11 mouse cellular contexts compared by ENCODE assay signal in genomic region chr2:71866565-71866964, GRCm38 (mm10). TPM values are rescaled to one million over a fixed set of nuclear protein-coding genes. Genes with fewer than 3 reads are reported as not detected.
DNase-seq lines count a peak whose midpoint lies in the region; ATAC-seq and TF ChIP-seq lines count a peak whose summit lies in the region.
"Had no signal": no experiment of that assay in that cellular context is flagged by ENCODE, and none has a peak within 500 bp of the region (broad histone marks: within the 10 kb centered on the region; RNA-seq: fewer than 3 reads in every experiment).

No protein-coding gene starts in this region.

- H3K36me3 ChIP-seq in intestine, embryonic 16.5 days (ENCODE audit: control insufficient read depth, insufficient read depth, low read length): no peaks in the 10 kb centered on the region
- no peaks in the 10 kb centered on the region for H3K36me3 ChIP-seq in intestine, embryonic 15.5 days
- H3K36me3 ChIP-seq in ES-E14 (ENCODE audit: control insufficient read depth, insufficient read depth, low read length, poor library complexity, severe bottlenecking): no peaks in the 10 kb centered on the region
- H3K36me3 ChIP-seq in liver, postnatal 0 days (replicated peaks; ENCODE audit: insufficient read depth, low read length): no peaks in the 10 kb centered on the region
- no peaks in the 10 kb centered on the region for H3K36me3 ChIP-seq in forebrain, embryonic 12.5 days (replicated peaks)

- H3K27me3 ChIP-seq in intestine, embryonic 16.5 days (replicated peaks; ENCODE audit: control insufficient read depth, insufficient read depth, low read length): no peaks in the 10 kb centered on the region
- no peaks in the 10 kb centered on the region for H3K27me3 ChIP-seq in intestine, embryonic 15.5 days (replicated peaks)
- no peaks in the 10 kb centered on the region for H3K27me3 ChIP-seq in liver, postnatal 0 days (ENCODE audit: insufficient read depth, low read length)
- H3K27me3 ChIP-seq in forebrain, embryonic 12.5 days: no peaks in the 10 kb centered on the region

- no peak for TF ChIP-seq CTCF in liver, postnatal 0 days (IDR thresholded peaks at IDR 0.05; ENCODE audit: low read depth)

- 0 out of 2 replicates have a peak, but pooled peaks cover 6% of the 10 kb centered on the region for H3K4me1 ChIP-seq in intestine, embryonic 16.5 days (ENCODE audit: control insufficient read depth, insufficient read depth, low read length)
- H3K4me1 ChIP-seq in intestine, embryonic 15.5 days (replicated peaks): 0 out of 2 replicates have a peak, but pooled peaks cover 3% of the 10 kb centered on the region
- H3K4me1 ChIP-seq in ES-E14 (ENCODE audit: control insufficient read depth in 2 of 2, insufficient read depth in 2 of 2, low read length in 2 of 2, poor library complexity in 1 of 2): peaks cover 18 to 24% of the 10 kb centered on the region in 2 experiments
- peaks cover 13% of the 10 kb centered on the region for H3K4me1 ChIP-seq in liver, postnatal 0 days (ENCODE audit: insufficient read depth)
- H3K4me1 ChIP-seq in forebrain, embryonic 12.5 days: no peaks in the 10 kb centered on the region

- no peak overlapping the region for H3K27ac ChIP-seq in intestine, embryonic 16.5 days (ENCODE audit: low read length)
- no peak overlapping the region for H3K27ac ChIP-seq in intestine, embryonic 15.5 days
- peak overlapping the region; percentile 95; the same call in 1 of the 2 replicates for H3K27ac ChIP-seq in ES-E14 (ENCODE audit: insufficient read depth, low read depth, low read length, poor library complexity, severe bottlenecking)
- peak overlapping the region; percentile 75 for H3K27ac ChIP-seq in liver, postnatal 0 days (ENCODE audit: low read depth)
- no peak overlapping the region for H3K27ac ChIP-seq in forebrain, embryonic 12.5 days

- in situ Hi-C loops in ES-E14 (cut with MboI; ENCODE audit: low sequenced_read_pairs in 2 of 2, unreplicated experiment in 2 of 2): no loop called here

- H3K9me3 ChIP-seq in intestine, embryonic 16.5 days (ENCODE audit: control insufficient read depth, low read length): no peaks in the 10 kb centered on the region
- H3K9me3 ChIP-seq in intestine, embryonic 15.5 days: no peaks in the 10 kb centered on the region
- H3K9me3 ChIP-seq in ES-E14 (ENCODE audit: control insufficient read depth, insufficient read depth, low read depth, low read length): no peaks in the 10 kb centered on the region
- H3K9me3 ChIP-seq in liver, postnatal 0 days (ENCODE audit: low read length): no peaks in the 10 kb centered on the region
- H3K9me3 ChIP-seq in forebrain, embryonic 12.5 days: no peaks in the 10 kb centered on the region

- WGBS in intestine, embryonic 16.5 days: 39% methylated on average over 1 of the region's 1 CpGs
- 45% methylated on average over 1 of the region's 1 CpGs for WGBS in intestine, embryonic 15.5 days
- WGBS in liver, postnatal 0 days (ENCODE audit: insufficient replicate concordance): 8% methylated on average over 1 of the region's 1 CpGs
- WGBS in forebrain, embryonic 12.5 days: 68% methylated on average over 1 of the region's 1 CpGs

- no peak overlapping the region for H3K9ac ChIP-seq in intestine, embryonic 16.5 days (ENCODE audit: low read depth, low read length)
- H3K9ac ChIP-seq in intestine, embryonic 15.5 days: no peak overlapping the region
- no peak overlapping the region for H3K9ac ChIP-seq in ES-E14 (ENCODE audit: insufficient read depth, low read depth, low read length, poor library complexity, severe bottlenecking)
- H3K9ac ChIP-seq in liver, postnatal 0 days (replicated peaks): no peak overlapping the region
- H3K9ac ChIP-seq in forebrain, embryonic 12.5 days: no peak overlapping the region

- no peak overlapping the region for H3K4me2 ChIP-seq in intestine, embryonic 16.5 days (ENCODE audit: low read depth, low read length)
- no peak overlapping the region for H3K4me2 ChIP-seq in intestine, embryonic 15.5 days (replicated peaks)
- H3K4me2 ChIP-seq in liver, postnatal 0 days (ENCODE audit: low read depth, low read length): no peak overlapping the region
- H3K4me2 ChIP-seq in forebrain, embryonic 12.5 days: no peak overlapping the region

- no peak for TF ChIP-seq EP300 in liver, postnatal 0 days (IDR thresholded peaks at IDR 0.05; ENCODE audit: low read depth)

- H3K4me3 ChIP-seq in intestine, embryonic 16.5 days (ENCODE audit: low read length): no peak overlapping the region
- H3K4me3 ChIP-seq in intestine, embryonic 15.5 days (replicated peaks): no peak overlapping the region
- H3K4me3 ChIP-seq in ES-E14 (ENCODE audit: insufficient read depth in 1 of 2, low read depth in 1 of 2, low read length in 2 of 2, poor library complexity in 1 of 2, severe bottlenecking in 1 of 2): no peak overlapping the region; a peak in 1 of 4 replicates
- no peak overlapping the region for H3K4me3 ChIP-seq in liver, postnatal 0 days (ENCODE audit: low read depth, low read length)
- H3K4me3 ChIP-seq in forebrain, embryonic 12.5 days (replicated peaks): no peak overlapping the region

- DNase-seq in 416B (ENCODE audit: low read depth): peak; percentile 50
- peak; percentile 82 for DNase-seq in ES-E14 (ENCODE audit: low read depth, low spot score)
- DNase-seq in liver, postnatal 0 days: no peak
- DNase-seq in right cerebral cortex, postnatal 10 days (ENCODE audit: low spot score in 2 of 2): no peak
- no peak for DNase-seq in layer of hippocampus, adult 18-20 months (ENCODE audit: low spot score in 2 of 2)
- DNase-seq: cerebellum, adult 11 months; gastrocnemius, postnatal 36 days; lung, adult 18-20 months had no signal

- 0 out of 2 replicates have a peak, but pooled peaks have one; percentile 47 for ATAC-seq in intestine, embryonic 16.5 days
- no peak for ATAC-seq in intestine, embryonic 15.5 days
- ATAC-seq in liver, postnatal 0 days: no peak
- ATAC-seq in forebrain, embryonic 12.5 days (ENCODE audit: low FRiP score): no peak

TF ChIP-seq in ES-E14, 5 proteins besides CTCF, POLR2A, EP300 and RAD21:
- TF ChIP-seq ZC3H11A (IDR thresholded peaks at IDR 0.05; ENCODE audit: borderline replicate concordance, low read depth, low read length): no peak
- 0 out of 2 replicates have a peak, but pooled peaks have one; percentile 3 for TF ChIP-seq ZNF384 (IDR thresholded peaks at IDR 0.05; ENCODE audit: low read depth, low read length)
- TF ChIP-seq HCFC1 (IDR thresholded peaks at IDR 0.05; ENCODE audit: borderline replicate concordance, insufficient read depth, low read length): no peak
- TF ChIP-seq CHD2 (IDR thresholded peaks at IDR 0.05; ENCODE audit: low read depth, low read length): 0 out of 2 replicates have a peak, but pooled peaks have one; percentile 56
- no peak for TF ChIP-seq MAFK (IDR thresholded peaks at IDR 0.05; ENCODE audit: insufficient read depth, low read depth, low read length)

RNA-seq across cellular contexts. Expression of gene Pdk1, which starts 6.5 kb away (rescaled TPM):
- polyA plus RNA-seq in intestine, embryonic 16.5 days (2015; fragmentation: Nextera tagmentation; extraction: Ambion mirVana): 62.7 and 65.5 TPM in 2 replicates
- polyA plus RNA-seq in intestine, embryonic 15.5 days (2015; fragmentation: Nextera tagmentation; extraction: Ambion mirVana): 66.8 and 78.3 TPM in 2 replicates
- 54.9 and 97.8 TPM in 2 replicates for total RNA-seq in ES-E14 (2012; rRNA removed)
- 24.5 and 27.1 TPM in 2 replicates for polyA plus RNA-seq in liver, postnatal 0 days (2015; fragmentation: Nextera tagmentation; extraction: Ambion mirVana)
- 26.9 and 30.5 TPM in 2 replicates for polyA plus RNA-seq in forebrain, embryonic 12.5 days (2016; fragmentation: Nextera tagmentation; extraction: Ambion mirVana)
- 10 to 100 TPM; 36.9 to 41.9 TPM for total RNA-seq in layer of hippocampus, adult 18-20 months (2021)

Comparison
In these comparisons a context has a peak if more than half of its experiments do, and no peak if none do; other contexts are left out.
1. H3K27ac ChIP-seq: peak in ES-E14 (single experiment) and liver, postnatal 0 days (single experiment); none in intestine, embryonic 16.5 days (single experiment), intestine, embryonic 15.5 days (single experiment) and forebrain, embryonic 12.5 days (single experiment).
2. DNase-seq: peak in 416B (single experiment) and ES-E14 (single experiment); none in liver, postnatal 0 days (single experiment), right cerebral cortex, postnatal 10 days (0 of 2) and layer of hippocampus, adult 18-20 months (0 of 2).